Mouse (Mus musculus) liver, adult (tissue): ENCODE data around the gene Tent4b.

Experiments
- GATA4 ChIP-seq: IDR thresholded peaks from 2 replicates; pipeline ENCODE4 v1.6.1; 2014; ENCODE audit warnings: mild to moderate bottlenecking, low read length; ENCODE audit not compliant: insufficient replicate concordance

The Tent4b gene

GRCm38 (mm10) chr8:88284738-88285137 lies 85.7 kb downstream of the Tent4b start:
- TF ChIP-seq GATA4, result no peak

GRCm38 (mm10) chr8:88285469-88286356 lies 86.7 kb downstream of the Tent4b start:
- no peak for TF ChIP-seq GATA4

GRCm38 (mm10) chr8:88286421-88286960 lies 87.5 kb downstream of the Tent4b start:
- no peak for TF ChIP-seq GATA4

GRCm38 (mm10) chr8:88288622-88289242 lies 89.7 kb downstream of the Tent4b start:
- TF ChIP-seq GATA4, result no peak

GRCm38 (mm10) chr8:88289901-88290300 lies 90.9 kb downstream of the Tent4b start:
- TF ChIP-seq GATA4, result no peak

- no peak for TF ChIP-seq GATA4
Measured at GRCm38 (mm10) chr8:88290326-88291304, 91.6 kb downstream of the Tent4b start.

GRCm38 (mm10) chr8:88291305-88291690 lies 92.3 kb downstream of the Tent4b start:
- no peak for TF ChIP-seq GATA4

- no peak for TF ChIP-seq GATA4
Measured at GRCm38 (mm10) chr8:88292926-88293325, 93.9 kb downstream of the Tent4b start.

GRCm38 (mm10) chr8:88293590-88294356 lies 94.8 kb downstream of the Tent4b start:
- no peak for TF ChIP-seq GATA4

- no peak for TF ChIP-seq GATA4
Measured at GRCm38 (mm10) chr8:88294977-88295376, 96.0 kb downstream of the Tent4b start.

- TF ChIP-seq GATA4, result no peak
Measured at GRCm38 (mm10) chr8:88297976-88298732, 99.1 kb downstream of the Tent4b start.

- TF ChIP-seq GATA4, result no peak
Measured at GRCm38 (mm10) chr8:88298733-88299103, 99.7 kb downstream of the Tent4b start.

GRCm38 (mm10) chr8:88299907-88300603 lies 101.0 kb downstream of the Tent4b start:
- no peak for TF ChIP-seq GATA4
